Mouse (Mus musculus) limb, embryonic 11.5 days (tissue): Measurements from ENCODE around the gene Etl4. TPM values are rescaled to one million over a fixed set of nuclear protein-coding genes. Genes with fewer than 3 reads are reported as not detected.

ENCODE experiments used
- ATAC-seq: fragments of 200-750 bp; cut with Nextera tagmentation; 2 replicates; pipeline ENCODE4 v1.8.0; 2017; ENCODE audit warnings: low read depth; ENCODE audit not compliant: insufficient number of reproducible peaks, low FRiP score, low TSS enrichment
- DNase-seq: peaks from one replicate; pipeline ENCODE4 v3.0.0-alpha.2; 2015; ENCODE audit warnings: low spot score
- H3K27ac ChIP-seq: fragments of 300-500 bp; sonication (generic); replicated peaks from 2 replicates; pipeline ENCODE4 v1.5.1; 2014; ENCODE audit warnings: low read depth, mild to moderate bottlenecking, low read length
- H3K27me3 ChIP-seq: fragments of 300-500 bp; sonication (generic); 2 replicates; pipeline ENCODE4 v1.6.1; 2014; ENCODE audit warnings: mild to moderate bottlenecking, low read length, mixed read lengths; ENCODE audit not compliant: control insufficient read depth, insufficient read depth
- H3K36me3 ChIP-seq: fragments of 300-500 bp; sonication (generic); 2 replicates; pipeline ENCODE4 v1.6.1; 2014; ENCODE audit warnings: mild to moderate bottlenecking, low read length, moderate library complexity, mixed read lengths; ENCODE audit not compliant: control insufficient read depth, insufficient read depth
- H3K4me1 ChIP-seq: fragments of 300-500 bp; sonication (generic); 2 replicates; pipeline ENCODE4 v1.6.1; 2014; ENCODE audit warnings: low read length, mixed read lengths; ENCODE audit not compliant: control insufficient read depth, insufficient read depth
- H3K4me2 ChIP-seq: fragments of 300-500 bp; sonication (generic); 2 replicates; pipeline ENCODE4 v1.6.1; 2014; ENCODE audit warnings: low read depth, mild to moderate bottlenecking, moderate library complexity; ENCODE audit not compliant: severe bottlenecking
- H3K4me3 ChIP-seq: fragments of 300-500 bp; sonication (generic); 2 replicates; pipeline ENCODE4 v1.5.1; 2014; ENCODE audit warnings: low read depth, low read length
- H3K9ac ChIP-seq: fragments of 300-500 bp; sonication (generic); 2 replicates; pipeline ENCODE4 v1.6.1; 2014; ENCODE audit warnings: mild to moderate bottlenecking, low read length
- H3K9me3 ChIP-seq: fragments of 300-500 bp; sonication (generic); 2 replicates; pipeline ENCODE4 v1.6.1; 2016; ENCODE audit warnings: low read length; ENCODE audit not compliant: control insufficient read depth
- WGBS: fragments of 180-500 bp; shearing (Covaris S2); extraction: QIAGEN DNeasy Blood & Tissue Kit; methylation state at CpG from one replicate; pipeline ENCODE4 v1.1.7; 2014; 5-methylcytosine and 5-hydroxymethylcytosine counted together
- polyA plus RNA-seq: library from polyadenylated mRNA; unstranded; fragments of >200 nt; fragmentation: Nextera tagmentation; extraction: Ambion mirVana; gene quantifications from 2 replicates; pipeline ENCODE4 v1.2.1, GENCODE M21; 2014

Gene Etl4
- polyA plus RNA-seq, 1 experiment from 2014 or later, result 13.5 TPM

- Histone ChIP-seq H3K27ac (no peak overlapping the region), H3K36me3 (no peaks in the 10 kb centered on the region), H3K4me3 (no peak overlapping the region), H3K27me3 (no peaks in the 10 kb centered on the region), H3K9ac (no peak overlapping the region), H3K9me3 (no peaks in the 10 kb centered on the region), H3K4me2 (no peak overlapping the region), H3K4me1 (peaks cover 7% of the 10 kb centered on the region; the same call in 1 of the 2 replicates)
- DNase-seq, result no peak
- 45% methylated on average over 2 of the region's 2 CpGs for WGBS
- no peak for ATAC-seq
These were observed 814.6 kb downstream of the Etl4 start for GRCm38 (mm10) chr2:20723990-20724745.

- no peak overlapping the region for H3K9ac ChIP-seq
- ATAC-seq (no peak), DNase-seq (no peak)
- no peaks in the 10 kb centered on the region for H3K27me3 ChIP-seq
- H3K4me3 ChIP-seq, result no peak overlapping the region
- H3K36me3 ChIP-seq, result no peaks in the 10 kb centered on the region
- H3K4me1 ChIP-seq, result peaks cover 4% of the 10 kb centered on the region; the same call in 1 of the 2 replicates
- H3K9me3 ChIP-seq, result no peaks in the 10 kb centered on the region
- no peak overlapping the region for H3K27ac ChIP-seq
- no peak overlapping the region for H3K4me2 ChIP-seq
- 61% methylated on average over 2 of the region's 2 CpGs for WGBS
These were observed 817.4 kb downstream of the Etl4 start for GRCm38 (mm10) chr2:20726974-20727373.

- 76% methylated on average over 6 of the region's 6 CpGs for whole genome bisulfite sequencing
- no peak for DNase-seq
- Histone ChIP-seq H3K36me3 (no peaks in the 10 kb centered on the region), H3K9ac (no peak overlapping the region), H3K4me3 (no peak overlapping the region), H3K27ac (no peak overlapping the region), H3K4me1 (peaks cover 4% of the 10 kb centered on the region; the same call in 1 of the 2 replicates), H3K4me2 (no peak overlapping the region), H3K9me3 (no peaks in the 10 kb centered on the region), H3K27me3 (no peaks in the 10 kb centered on the region)
- ATAC-seq, result no peak
These were observed 818.3 kb downstream of the Etl4 start for GRCm38 (mm10) chr2:20727752-20728438.

DNA sequence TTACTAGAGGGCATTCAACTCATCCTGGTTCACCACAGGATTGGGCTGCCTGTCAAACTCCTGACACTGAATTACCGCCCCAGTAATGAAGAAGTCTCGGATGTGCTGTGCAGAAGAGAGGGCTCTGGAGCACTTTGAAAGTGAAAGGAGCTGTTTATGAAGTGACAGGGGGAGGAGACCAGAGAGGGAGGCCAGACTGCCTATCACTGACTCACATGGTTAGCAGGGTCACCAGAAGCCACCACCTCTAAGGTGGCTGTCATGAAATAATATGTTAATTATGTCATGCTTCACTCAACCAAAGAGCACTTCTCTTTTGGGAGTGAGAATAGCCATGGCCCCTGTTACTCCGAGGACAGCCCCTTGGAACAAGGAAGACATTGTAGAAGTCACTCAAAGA is 825.9 kb downstream of the Etl4 start:
- DNase-seq (no peak), ATAC-seq (no peak)
- no peaks in the 10 kb centered on the region for H3K4me1 ChIP-seq
- no peak overlapping the region for H3K9ac ChIP-seq
- no peaks in the 10 kb centered on the region for H3K36me3 ChIP-seq
- no peaks in the 10 kb centered on the region for H3K9me3 ChIP-seq
- H3K4me3 ChIP-seq, result no peak overlapping the region
- H3K27me3 ChIP-seq, result no peaks in the 10 kb centered on the region
- 66% methylated on average over 3 of the region's 3 CpGs for WGBS
- H3K27ac ChIP-seq, result no peak overlapping the region
- no peak overlapping the region for H3K4me2 ChIP-seq

DNA sequence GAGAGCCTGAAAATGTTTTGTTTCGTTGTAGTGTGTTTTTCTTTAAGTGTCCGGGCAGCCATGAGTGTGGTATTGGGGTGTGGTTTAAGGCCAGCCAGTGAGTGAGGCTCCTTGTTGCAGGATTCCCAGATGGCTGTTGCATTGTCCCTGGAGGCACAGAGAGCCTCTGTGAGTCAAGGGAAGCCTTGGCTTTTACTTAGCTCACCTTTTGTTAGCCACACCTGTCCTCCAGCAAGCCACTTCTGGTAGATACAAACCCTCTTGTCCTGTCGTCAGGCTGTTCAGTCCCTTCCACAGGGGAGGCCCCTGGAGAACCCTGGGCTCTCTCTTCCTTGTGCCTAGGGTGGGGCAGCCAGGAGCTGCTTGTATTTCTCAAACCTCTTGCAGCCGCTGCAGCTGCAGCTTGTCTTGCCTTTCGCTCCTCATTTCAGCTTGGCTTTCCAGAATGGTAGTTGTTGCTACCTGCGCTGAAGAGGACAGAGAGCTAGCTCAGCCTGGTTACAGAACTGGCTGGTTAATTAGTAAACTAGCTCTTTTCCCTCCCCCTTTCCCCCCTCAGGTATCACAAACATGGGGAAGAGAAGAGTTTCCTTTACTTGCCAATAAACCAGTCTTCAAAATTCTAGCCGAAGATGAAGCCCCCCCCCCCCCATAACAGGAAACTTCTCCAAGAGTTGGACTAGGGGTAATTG is 826.9 kb downstream of the Etl4 start:
- Histone ChIP-seq H3K27me3 (no peaks in the 10 kb centered on the region), H3K4me3 (no peak overlapping the region), H3K9me3 (no peaks in the 10 kb centered on the region), H3K36me3 (no peaks in the 10 kb centered on the region), H3K9ac (no peak overlapping the region), H3K4me1 (no peaks in the 10 kb centered on the region), H3K4me2 (no peak overlapping the region), H3K27ac (no peak overlapping the region)
- DNase-seq, result no peak
- no peak for ATAC-seq
- WGBS, result 81% methylated on average over 7 of the region's 7 CpGs

DNA sequence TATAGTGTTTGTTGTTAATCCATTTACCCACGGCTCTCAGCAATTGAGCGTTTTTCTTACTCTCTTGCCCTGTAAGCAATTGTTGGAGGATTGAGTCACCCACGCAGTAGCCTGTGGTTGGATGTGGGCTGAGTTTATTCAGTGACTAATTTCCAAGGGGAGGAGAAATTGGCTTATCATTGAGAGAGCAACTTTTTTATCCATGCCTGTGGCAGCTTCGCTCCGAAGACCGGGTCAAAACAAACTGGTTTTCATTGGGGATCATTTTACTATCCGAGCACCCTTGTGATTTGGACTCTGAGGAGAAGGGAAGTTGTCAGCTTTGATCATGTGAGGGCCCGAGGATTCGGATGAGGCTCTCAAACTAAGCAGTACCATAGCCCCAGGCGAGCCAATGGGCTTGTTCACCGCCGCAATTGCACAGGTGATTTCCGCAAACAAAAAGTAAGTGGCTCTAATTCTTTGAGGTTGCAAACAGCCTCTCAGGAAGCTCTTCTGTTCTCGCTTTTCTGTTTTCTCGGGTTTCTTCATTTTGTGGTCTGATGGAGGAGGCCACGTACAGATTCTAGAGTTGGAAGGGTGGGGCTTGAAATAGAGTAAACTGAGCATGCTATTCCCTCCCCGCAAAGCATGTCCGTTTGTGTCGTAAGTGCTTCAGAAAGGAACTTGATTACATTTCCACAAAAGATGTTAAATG is 827.7 kb downstream of the Etl4 start:
- DNase-seq (no peak), ATAC-seq (no peak)
- H3K27me3 ChIP-seq, result no peaks in the 10 kb centered on the region
- H3K27ac ChIP-seq, result no peak overlapping the region
- H3K9me3 ChIP-seq, result no peaks in the 10 kb centered on the region
- H3K9ac ChIP-seq, result no peak overlapping the region
- WGBS, result 80% methylated on average over 19 of the region's 19 CpGs
- H3K4me1 ChIP-seq, result no peaks in the 10 kb centered on the region
- no peak overlapping the region for H3K4me3 ChIP-seq
- no peaks in the 10 kb centered on the region for H3K36me3 ChIP-seq
- H3K4me2 ChIP-seq, result no peak overlapping the region

- Histone ChIP-seq H3K27ac (no peak overlapping the region), H3K36me3 (no peaks in the 10 kb centered on the region), H3K9ac (no peak overlapping the region), H3K9me3 (no peaks in the 10 kb centered on the region), H3K4me3 (no peak overlapping the region), H3K27me3 (no peaks in the 10 kb centered on the region), H3K4me2 (no peak overlapping the region), H3K4me1 (no peaks in the 10 kb centered on the region)
- DNase-seq (no peak), ATAC-seq (no peak)
- WGBS, result 74% methylated on average over 4 of the region's 4 CpGs
These were observed 828.3 kb downstream of the Etl4 start for GRCm38 (mm10) chr2:20737837-20738236.

- Histone ChIP-seq H3K27ac (no peak overlapping the region), H3K4me1 (no peaks in the 10 kb centered on the region), H3K4me2 (no peak overlapping the region), H3K9me3 (no peaks in the 10 kb centered on the region), H3K36me3 (no peaks in the 10 kb centered on the region), H3K9ac (no peak overlapping the region), H3K27me3 (no peaks in the 10 kb centered on the region), H3K4me3 (no peak overlapping the region)
- ATAC-seq (no peak), DNase-seq (no peak)
- 86% methylated on average over 1 of the region's 1 CpGs for WGBS
These were observed 838.1 kb downstream of the Etl4 start for GRCm38 (mm10) chr2:20747723-20748122.
